Mouse (Mus musculus) neural tube, embryonic 10.5 days (tissue): Measurements from ENCODE around the gene Hsd17b13.
"Not testable (repeated sequence)": the region's sequence is repeated elsewhere in the genome, so short reads cannot be mapped to it uniquely, and the experiment has no call there.

Experiments
- DNase-seq: peaks from one replicate; pipeline ENCODE4 v3.0.0-alpha.2; 2017; ENCODE audit warnings: low spot score; ENCODE audit errors: extremely low spot score

The Hsd17b13 gene

GRCm38 (mm10) chr5:103980705-103981560 lies 3.7 kb upstream of the Hsd17b13 start:
- no peak for DNase-seq

- DNase-seq = no peak
Measured at GRCm38 (mm10) chr5:103977907-103978570, 829 bp upstream of the Hsd17b13 start.

GRCm38 (mm10) chr5:103975736-103976135 lies 1.5 kb downstream of the Hsd17b13 start:
- no peak for DNase-seq

- DNase-seq = no peak
Measured at GRCm38 (mm10) chr5:103972801-103973200, 4.4 kb downstream of the Hsd17b13 start.

- no peak for DNase-seq
Measured at GRCm38 (mm10) chr5:103972379-103972778, 4.8 kb downstream of the Hsd17b13 start.

- no peak for DNase-seq
Measured at GRCm38 (mm10) chr5:103971051-103971450, 6.2 kb downstream of the Hsd17b13 start.

- DNase-seq = no peak
Measured at GRCm38 (mm10) chr5:103962935-103963429, 14.2 kb downstream of the Hsd17b13 start.

GRCm38 (mm10) chr5:103954638-103955037 lies 22.6 kb downstream of the Hsd17b13 start:
- no peak for DNase-seq

- no peak for DNase-seq
Measured at GRCm38 (mm10) chr5:103953135-103954083, 23.8 kb downstream of the Hsd17b13 start.

GRCm38 (mm10) chr5:103950138-103950537 lies 27.1 kb downstream of the Hsd17b13 start:
- DNase-seq = not testable (repeated sequence)

GRCm38 (mm10) chr5:103943183-103943582 lies 34.0 kb downstream of the Hsd17b13 start:
- no peak for DNase-seq

- no peak for DNase-seq
Measured at GRCm38 (mm10) chr5:103939856-103940255, 37.4 kb downstream of the Hsd17b13 start.

- DNase-seq = no peak
Measured at GRCm38 (mm10) chr5:103939350-103939652, 37.9 kb downstream of the Hsd17b13 start.

- DNase-seq = peak; percentile 47
Measured at GRCm38 (mm10) chr5:103938547-103939349, 38.5 kb downstream of the Hsd17b13 start.

GRCm38 (mm10) chr5:103936906-103937589 lies 40.2 kb downstream of the Hsd17b13 start:
- DNase-seq = peak; percentile 26

GRCm38 (mm10) chr5:103931924-103932323 lies 45.3 kb downstream of the Hsd17b13 start:
- not testable (repeated sequence) for DNase-seq

- DNase-seq = no peak
Measured at GRCm38 (mm10) chr5:103930511-103930910, 46.7 kb downstream of the Hsd17b13 start.

GRCm38 (mm10) chr5:103928196-103928550 lies 49.0 kb downstream of the Hsd17b13 start:
- no peak for DNase-seq

- peak; percentile 93 for DNase-seq
Measured at GRCm38 (mm10) chr5:103927429-103928195, 49.6 kb downstream of the Hsd17b13 start.
